Mouse (Mus musculus): ENCODE measurements at regions not wholly inside any gene's neighbourhood (a gene's known extent, or its start where the extent isn't known, plus 50 kb on each side); places are given as distances from the start of the nearest gene placed in this dataset.

DNA sequence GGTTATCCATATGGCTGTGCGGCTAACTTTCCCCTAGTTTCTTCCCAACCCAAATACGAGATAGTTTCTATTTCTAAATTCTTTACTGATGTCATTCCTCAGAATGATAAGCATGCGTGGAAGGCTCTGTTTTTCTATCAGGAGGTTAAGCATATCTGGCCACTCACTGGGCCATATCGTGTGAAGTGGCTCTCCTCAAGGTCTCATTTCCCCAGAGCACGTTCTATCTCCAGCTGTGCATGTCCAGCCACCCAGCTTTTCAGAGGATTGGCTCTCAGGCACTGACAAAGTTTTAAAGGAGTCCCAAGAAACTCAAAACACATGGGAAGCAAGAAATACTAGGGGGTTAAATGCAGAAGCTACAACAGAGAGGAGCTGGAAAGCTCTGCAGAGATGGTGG, 205.8 kb downstream of the Gm10260 start:
- no peak for DNase-seq

DNA sequence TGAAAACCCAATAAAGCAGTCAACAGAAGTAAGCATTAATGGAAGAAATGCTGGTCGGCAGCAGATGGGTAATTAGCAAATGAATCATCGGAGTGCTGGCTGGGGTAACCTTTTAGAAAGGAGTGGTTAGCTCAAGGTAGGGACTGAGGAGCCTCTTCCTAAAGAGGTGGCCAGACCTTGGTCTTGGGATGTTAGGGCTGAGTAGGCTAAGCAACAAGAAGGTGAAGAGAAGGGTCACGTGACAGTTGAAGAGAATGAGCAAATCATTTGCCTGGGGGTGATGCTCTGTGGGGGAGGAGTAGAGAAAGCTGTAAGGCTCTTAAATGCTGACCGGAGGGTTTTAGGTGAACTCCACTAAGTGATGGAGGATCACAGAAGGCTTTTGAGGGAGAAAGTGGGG, 208.2 kb downstream of the Gm10260 start:
- DNase-seq = no peak

DNA sequence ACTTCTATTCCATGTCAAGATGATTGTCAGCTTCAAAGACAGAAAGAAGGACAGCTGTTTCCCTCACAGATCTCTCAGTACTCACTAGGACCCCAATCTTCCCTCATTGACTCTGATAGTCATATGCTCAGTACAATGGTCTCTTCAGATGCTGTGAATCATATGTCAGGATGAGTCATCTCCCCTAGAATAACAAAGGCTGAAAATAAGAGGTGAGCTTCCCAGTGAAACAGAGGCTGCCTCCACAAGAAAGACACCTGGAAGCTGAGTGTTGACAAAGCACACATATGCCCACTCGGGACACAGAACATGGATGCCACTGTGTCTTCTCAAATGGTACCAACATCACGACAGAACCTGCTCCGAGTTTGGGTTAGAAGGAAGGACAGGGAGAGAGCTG, 209.6 kb downstream of the Gm10260 start:
- DNase-seq = no peak

DNA sequence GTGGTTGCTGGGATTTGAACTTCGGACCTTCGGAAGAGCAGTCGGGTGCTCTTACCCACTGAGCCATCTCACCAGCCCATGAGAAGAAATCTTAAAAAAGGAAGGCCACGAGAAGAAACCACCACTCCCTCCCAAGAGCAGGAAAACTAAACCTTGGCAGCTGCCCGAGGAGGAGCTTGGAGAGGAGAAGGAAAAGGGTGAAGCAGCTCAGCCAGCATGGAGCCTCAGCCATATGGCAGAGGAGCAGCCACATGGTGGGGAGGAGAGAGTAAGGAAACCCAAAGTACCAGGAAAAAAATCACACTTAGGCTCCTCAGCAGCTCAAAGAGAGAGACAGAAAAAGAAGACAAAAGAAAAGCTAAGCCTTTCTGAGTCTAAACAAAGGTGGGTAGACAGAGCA, 210.3 kb downstream of the Gm10260 start:
- no peak for DNase-seq

DNA sequence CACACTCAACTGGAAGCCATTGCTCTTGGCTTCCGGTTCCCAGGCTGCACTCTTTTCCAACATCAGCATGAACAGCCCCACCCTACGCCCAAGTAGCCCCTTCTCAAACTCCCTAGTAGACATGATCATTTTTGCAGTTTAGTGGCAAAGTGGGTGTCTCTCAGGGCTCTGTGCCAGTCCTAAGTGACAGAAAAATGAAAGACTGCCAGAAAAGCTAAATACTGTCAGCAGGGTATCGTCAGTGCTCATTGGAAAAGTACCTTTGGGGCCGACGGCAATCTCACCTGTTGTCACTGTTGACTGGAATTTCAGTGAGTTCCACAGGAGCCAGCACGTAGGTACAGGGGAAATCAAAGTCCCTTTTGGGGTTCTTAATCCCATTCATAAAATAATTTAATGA, 211.0 kb downstream of the Gm10260 start:
- DNase-seq = no peak

DNA sequence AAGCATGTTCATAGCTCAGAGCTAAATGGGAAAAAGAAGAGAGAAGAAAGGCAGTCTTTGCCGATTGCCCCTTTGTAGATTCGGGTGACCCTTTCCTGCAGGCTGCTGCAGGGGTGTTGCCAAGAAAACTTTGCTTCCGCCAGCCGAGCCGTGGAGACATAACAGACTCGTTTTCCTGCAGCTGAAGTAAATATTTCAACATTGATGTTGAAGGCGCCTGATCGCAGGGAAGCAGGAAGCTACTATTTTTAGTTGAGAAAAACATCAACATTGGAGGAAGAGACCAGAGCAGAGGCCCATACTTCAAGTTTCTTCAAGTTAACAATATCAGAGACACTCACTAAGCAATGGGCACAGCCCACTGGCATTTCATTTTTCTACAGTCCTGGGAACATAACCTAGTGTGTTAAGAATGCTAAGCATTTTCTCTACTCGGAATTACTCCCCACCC, 211.9 kb downstream of the Gm10260 start:
- DNase-seq = peak; percentile 57 to 67

DNA sequence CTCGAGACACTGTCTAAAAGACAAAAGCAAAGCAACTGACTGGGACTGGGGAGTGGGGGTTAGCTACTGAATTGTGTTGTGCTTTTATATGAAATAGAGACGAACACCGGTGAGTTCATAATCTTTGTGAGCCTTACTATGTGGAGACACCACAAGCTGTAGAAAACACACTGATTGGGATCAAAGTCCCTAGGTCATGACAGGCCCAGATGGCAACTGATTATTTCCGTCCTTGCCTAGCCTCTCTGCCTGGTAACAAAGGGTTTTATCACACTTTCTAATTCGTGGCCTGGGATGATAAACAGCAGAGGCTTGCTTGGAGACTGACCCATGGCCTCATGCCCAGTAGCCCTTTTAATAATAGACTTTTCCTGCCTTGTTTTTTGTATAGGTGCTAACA, 213.5 kb downstream of the Gm10260 start:
- no peak for DNase-seq

DNA sequence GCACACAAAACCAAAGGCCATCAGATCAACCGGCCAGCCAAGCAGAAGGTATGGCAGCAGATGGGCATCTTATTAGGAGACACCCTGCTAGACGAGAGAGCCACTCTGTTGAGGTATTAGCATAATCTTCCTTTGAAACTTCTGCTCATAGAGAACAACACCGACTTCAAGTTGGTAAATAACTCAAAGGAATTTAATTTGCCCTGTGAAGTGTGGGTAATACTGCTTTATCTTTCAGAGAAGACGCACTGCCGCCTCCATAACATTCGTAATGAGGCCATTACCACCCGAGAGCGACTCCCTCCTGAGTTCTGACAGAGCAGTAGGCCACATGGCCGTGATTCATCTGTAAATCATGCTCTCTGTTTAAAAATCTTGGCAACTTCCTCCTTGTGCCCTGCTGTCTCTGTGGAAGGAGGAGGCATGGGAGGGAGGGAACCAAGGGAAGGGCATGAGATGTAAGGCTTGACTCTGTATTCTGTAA, 214.4 kb downstream of the Gm10260 start:
- no peak for DNase-seq

DNA sequence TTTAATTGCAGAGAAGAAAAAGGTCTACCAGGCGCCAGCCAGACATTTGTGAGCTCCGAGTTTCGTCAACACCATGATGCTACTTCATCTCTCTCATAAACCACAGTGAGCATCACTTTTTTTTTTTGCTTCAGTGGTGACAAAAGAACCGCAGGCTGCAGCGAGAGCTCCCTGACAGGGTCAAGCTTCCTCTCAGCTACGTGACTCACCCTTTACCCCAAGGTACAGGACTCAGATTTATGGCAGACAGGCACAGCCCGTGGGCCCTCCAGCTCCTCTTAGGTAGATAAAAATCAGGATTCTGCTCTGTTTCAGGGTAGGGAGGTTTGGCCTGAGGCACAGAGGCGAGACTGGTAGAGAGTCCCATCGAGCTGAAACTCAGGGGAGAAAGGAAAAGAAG, 220.7 kb downstream of the Gm10260 start:
- DNase-seq = no peak

DNA sequence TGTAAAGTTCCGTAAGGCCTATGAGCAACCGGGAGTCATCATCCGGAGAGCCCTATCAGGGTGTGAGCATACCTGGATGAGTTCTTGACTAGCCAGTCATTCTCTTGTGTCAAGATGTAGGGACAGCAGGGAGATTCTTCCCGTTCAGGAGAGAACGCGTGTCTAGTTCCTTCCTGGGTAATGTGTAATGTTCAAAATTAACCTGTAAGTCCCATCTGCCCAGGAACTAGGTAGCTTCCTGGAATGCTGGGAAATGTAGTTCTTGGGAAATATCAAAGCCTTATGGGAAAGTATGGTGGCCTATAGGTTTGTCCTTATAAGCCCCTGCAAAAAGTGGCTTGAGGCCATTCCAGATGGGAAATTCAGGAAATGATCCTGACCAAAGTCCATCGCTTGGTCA, 222.0 kb downstream of the Gm10260 start:
- no peak for DNase-seq

DNA sequence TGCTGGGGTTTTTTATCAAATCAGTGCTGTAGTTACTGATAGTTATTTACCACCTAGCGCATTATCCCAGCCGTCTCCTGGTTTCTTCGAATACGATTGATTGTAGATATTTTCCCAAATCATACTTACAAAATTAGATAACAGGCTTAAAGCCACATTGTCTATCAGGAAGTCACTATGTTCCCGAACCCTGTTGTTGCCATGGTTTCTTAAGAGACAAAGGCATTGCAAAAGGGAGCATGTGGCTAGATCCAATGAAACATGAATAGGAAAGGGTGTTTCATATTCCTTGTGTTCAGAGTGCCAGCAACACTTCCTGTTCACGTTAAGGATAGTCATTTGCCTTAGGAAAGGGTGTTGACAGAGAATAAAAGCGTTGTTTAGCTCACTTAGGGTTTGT, 222.7 kb downstream of the Gm10260 start:
- DNase-seq = no peak

DNA sequence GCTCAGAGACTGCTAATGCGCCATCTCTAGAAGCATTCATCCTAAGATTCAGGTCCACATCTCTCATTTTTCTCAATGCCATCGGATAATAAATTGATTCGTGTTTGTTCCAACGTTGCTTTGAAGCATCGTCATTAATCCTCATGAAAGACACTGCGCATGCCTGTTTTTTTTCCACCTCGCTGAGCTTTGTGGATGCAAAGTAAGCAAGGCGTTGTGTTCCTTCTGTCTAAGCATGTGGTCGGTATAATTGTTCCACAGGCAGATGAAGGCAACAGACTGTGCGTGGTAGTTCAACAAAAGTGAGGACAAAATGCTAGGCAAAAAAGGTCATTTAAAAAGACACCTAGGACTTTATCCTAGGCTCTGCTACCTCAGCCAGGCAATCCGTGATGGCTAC, 223.2 kb downstream of the Gm10260 start:
- DNase-seq = no peak

DNA sequence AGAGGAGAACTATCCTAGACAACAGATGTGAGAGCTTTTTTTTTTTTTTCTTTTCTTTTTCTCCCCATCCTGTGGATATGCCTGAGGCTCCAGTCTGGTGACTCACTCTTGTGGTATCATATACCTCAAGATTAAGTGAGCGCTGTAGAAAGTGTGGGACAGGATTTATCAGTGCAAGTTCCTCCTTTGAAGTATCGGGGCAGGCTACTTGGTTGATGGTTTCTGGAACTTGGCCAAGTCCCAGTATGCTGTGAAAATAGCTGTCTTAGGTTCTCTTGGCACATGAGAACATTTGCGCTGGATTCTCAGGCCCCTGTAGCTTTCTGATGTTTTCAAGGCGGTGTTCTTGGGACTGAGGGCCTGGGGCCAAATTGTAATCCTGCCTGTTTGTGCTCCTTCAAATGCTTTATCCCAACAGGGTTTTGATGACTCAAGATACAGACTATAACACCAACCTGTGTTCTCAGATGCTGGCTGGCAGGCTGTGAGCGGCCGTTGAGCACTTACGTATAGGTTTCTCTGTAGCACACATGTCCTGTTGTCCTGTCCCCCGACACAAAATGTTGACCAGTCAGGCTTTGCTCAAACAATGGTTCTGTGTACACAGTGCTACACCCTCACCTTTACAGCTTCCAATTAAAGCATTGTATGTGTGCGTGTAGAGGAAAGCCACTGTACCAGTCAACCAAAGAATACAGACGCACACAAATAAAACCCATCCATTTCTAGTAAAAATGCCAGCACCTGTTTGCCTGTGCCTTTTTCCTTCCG, 226.4 kb downstream of the Gm10260 start:
- DNase-seq = no peak

DNA sequence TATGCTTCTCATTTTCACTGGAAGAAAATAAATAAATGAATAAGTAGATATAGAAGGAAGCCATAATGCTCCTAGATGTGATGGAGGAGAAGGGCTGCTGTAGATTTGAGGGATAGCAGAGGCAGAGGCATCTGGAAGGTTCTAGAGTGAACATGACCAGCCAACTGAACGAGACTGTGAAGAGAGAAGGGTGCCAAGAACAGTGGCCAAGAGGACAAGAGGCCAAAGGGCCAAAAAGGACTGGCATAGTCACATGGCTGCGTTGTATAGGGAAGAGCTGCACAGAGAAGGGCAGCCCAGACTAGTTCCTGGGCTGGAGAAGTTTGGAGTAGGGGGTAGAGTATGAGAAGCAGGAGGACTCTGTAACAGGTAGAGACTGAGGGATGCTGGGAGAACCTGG, 229.3 kb downstream of the Gm10260 start:
- peak in 1 of 2 experiments; percentile 37 for DNase-seq

DNA sequence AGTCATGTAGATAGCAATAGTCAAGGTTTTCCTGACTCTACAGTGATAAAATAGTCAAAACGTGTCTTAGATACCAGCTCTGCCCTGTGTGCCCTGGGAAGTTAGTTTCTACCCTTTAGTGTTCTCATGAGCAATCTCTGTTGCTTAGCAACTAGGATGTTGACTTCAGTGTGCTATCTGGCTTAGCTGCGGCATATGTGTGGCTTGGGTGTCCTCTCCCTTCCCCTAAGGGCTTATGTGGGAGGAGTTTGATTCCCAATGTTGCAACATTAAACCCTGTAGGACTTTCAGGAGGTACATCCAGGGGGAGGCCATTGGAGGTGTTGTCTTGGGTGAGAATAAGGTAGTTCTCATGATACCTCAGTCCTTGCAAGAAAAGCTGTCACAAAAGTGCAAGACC, 229.9 kb downstream of the Gm10260 start:
- DNase-seq = no peak

DNA sequence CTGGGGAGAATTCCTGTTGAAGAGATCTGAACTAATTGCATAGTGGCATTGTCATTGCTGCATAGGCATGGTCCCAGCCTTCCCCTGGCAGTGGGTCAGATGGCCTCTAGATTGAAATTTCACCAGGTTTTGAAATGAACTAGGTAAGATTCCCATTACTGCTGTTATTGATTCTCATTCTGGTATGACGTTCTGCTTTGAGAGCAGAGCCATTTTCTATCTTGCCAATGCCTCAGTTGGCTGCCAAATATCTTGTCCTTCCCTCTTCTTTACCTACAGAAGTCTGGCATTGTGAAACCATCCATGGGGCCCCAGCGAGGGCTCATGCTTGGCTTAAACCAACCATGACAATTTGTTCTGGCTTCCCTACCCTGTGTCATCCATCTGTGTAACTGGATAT, 232.5 kb downstream of the Gm10260 start:
- DNase-seq = no peak

DNA sequence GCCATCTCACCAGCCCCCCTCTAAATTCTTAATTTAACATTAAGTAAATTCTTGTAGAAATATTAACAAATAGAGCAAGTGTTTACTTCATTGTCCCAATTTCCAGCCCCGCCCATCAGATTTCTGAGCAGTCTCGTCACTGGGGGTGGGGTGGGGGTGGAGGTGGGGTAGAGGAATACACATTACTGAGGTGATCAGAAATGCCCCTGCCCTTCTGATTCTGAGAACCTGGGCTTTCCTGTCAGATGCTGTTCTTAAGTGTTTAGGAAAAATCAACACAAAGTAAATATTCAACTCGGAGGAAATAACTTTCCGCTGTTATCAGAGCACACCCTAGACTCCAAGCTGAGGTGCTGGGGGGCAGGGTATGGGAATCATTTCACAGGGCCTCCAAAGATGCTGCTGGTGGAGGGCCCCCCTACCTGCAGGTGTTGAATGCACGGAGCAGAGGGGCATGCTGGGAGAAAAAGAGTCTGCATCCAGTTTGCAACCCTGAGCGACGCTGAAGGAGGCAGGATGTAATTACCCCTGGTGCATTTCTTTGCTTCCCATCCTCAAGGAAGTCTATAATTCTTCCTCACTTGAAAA, 235.5 kb downstream of the Gm10260 start:
- no peak for DNase-seq

DNA sequence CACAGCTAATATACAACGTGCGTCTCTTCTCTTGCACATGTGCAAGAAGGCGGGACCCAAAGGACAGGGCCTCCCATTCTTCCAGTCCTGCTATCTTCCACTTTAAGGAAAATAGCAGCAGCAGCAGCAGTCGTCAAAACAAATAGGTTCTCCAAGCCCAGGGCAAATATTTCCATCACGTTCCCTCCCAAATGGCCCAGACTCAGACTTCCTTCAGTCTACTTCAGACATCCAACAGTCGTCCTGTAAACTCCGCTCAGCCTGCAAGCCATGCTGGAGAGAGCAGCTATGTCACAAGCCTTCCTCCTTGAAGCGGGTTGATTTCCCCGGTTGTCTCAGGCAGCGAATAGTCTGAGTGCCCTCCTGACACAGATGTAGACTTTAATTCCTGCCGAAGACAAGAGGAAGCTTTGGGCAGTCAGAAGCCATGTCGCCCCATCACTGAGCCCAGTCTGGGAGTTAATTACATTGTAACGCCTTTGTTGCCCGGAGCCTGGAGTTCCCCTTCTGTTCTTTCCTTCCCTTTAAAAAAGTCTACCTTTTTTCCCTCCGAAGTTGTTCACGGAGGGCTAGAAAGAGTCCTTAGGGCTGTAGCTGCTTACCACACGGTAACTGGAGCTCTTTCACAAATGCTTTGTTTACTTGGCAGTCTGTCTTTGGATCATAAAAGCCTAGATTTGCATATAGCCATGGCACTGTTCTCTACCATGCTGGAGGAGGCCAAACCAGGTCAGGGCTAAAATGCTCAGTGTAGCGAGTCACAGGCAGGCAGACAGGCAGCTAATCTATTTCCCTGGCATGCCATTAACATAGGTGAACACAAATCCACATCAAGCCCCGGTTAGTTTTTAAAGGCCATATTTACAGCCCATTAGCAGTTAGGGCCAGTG, 236.7 kb downstream of the Gm10260 start:
- peak; percentile 21 to 70 for DNase-seq

DNA sequence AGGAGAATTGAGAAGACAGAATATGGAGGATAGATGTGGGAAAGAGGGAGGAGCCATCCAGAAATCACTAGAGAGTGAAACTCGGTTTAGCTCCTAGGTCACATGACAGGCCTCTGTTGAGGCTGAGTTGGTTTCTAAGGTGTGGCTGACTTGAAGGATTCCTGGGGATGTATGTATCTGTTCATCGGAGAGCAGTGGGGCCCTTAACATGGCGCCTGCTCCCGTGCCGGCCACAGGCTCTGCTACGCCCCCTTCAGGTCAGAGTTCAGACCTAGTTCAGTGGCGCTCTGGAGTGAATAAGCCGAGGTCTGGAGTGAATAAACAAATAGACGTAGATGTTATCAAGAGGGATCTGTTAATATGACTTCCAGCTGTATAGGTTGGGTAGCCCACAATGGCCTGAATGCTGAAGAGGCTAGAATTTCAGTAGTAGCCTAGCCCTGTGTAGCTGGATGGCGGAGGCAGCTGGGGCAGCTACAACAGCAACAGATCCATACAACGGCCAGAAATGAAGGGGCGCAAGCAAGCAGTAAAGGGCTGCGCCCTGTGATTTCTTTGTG, 239.4 kb downstream of the Gm10260 start:
- DNase-seq = no peak

DNA sequence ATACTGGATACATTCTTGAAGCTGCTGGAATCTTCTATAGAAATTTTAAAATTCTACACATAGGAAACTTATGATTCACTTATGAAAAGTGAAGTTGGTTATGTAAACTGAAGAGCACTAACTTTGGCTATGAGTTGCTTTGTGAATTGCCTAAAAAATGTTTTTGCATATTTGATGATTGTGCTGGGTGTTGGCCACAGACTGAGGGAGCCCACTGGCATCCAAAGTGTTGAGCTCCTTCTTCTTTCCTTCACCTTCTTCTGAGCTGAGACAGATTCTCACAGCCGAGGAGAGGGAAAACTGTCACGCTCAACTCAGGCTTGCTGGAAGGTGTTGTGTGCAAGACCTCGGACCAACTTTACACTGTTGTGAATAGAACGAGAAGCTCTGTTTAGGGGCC, 243.7 kb downstream of the Gm10260 start:
- DNase-seq = no peak

DNA sequence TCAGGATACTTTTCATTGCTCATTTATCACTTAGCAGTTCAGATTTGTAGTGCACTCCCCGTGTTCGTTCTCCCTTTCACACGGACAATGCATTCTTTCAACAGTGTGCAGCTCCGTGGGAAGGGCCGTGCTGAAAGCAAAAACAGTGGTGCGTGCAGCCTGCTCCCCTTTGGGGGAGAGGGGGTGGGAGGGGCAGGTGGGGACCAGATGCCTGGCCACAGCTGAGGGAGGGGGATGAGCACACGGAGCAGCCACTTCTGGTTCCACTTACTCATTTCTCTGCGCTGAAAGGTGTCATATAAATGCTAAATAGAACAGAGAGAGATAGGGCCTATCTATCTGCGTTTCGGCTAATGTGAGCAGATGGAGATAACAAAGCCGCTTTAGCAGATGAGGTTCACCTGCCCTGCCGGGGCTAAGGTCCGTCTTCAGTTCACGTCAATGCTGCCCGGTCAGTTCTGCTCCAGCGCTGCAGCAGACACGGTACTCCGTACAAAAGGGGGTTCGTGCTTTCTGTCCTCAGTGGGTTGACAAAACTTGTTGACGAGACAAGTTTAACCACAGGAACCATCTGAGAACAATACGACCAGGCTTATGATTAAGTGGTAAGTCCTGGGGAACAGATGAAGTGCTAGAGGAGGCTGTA, 245.9 kb downstream of the Gm10260 start:
- no peak for DNase-seq

DNA sequence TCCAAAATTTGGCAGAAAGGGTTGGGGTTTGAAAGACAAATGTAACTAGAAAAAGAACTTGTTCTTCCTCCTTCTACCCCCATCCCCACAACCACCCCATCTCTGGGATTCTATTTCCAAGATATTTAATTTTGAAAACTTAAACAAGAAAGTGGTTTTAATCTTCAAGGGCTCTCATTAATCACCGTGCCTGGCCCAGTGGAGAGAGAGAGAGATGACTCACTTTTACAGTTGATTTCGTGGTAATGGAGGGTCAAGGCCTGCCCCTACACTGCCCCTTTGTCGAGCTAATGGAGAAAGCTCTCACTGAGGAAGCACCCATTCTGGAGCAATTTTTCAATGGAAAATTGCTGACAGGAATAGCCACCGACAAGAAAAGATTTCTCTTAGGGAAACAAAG, 247.9 kb downstream of the Gm10260 start:
- DNase-seq = no peak
